Mouse (Mus musculus) heart, postnatal 0 days (tissue): ENCODE results near the gene Tas1r3. TPM values are rescaled to one million over a fixed set of nuclear protein-coding genes. Genes with fewer than 3 reads are reported as not detected.

ENCODE experiments used
- ATAC-seq: fragments of 200-750 bp; cut with Nextera tagmentation; 2 replicates; pipeline ENCODE4 v1.8.0; 2017; ENCODE audit warnings: low read depth, moderate number of reproducible peaks, moderate library complexity; ENCODE audit not compliant: insufficient read depth
- DNase-seq: peaks from one replicate; pipeline ENCODE4 v3.0.0-alpha.2; 2016; ENCODE audit warnings: low spot score
- H3K27ac ChIP-seq: fragments of 300-500 bp; sonication (generic); 2 replicates; pipeline ENCODE4 v1.5.1; 2014; ENCODE audit warnings: low read depth, mild to moderate bottlenecking
- H3K27me3 ChIP-seq: fragments of 300-500 bp; sonication (generic); 2 replicates; pipeline ENCODE4 v1.6.1; 2014; ENCODE audit warnings: low read length, mixed read lengths; ENCODE audit not compliant: control insufficient read depth, insufficient read depth
- H3K36me3 ChIP-seq: fragments of 300-500 bp; sonication (generic); replicated peaks from 2 replicates; pipeline ENCODE4 v1.6.1; 2014; ENCODE audit warnings: low read length, mixed read lengths; ENCODE audit not compliant: control insufficient read depth, insufficient read depth
- H3K4me1 ChIP-seq: fragments of 300-500 bp; sonication (generic); 2 replicates; pipeline ENCODE4 v1.6.1; 2014; ENCODE audit warnings: antibody characterized with exemption; ENCODE audit not compliant: control insufficient read depth, insufficient read depth
- H3K4me2 ChIP-seq: fragments of 300-500 bp; sonication (generic); 2 replicates; pipeline ENCODE4 v1.6.1; 2014; ENCODE audit warnings: low read depth, mild to moderate bottlenecking, low read length, moderate library complexity
- H3K4me3 ChIP-seq: fragments of 300-500 bp; sonication (generic); 2 replicates; pipeline ENCODE4 v1.5.1; 2014; ENCODE audit warnings: low read depth, low read length
- H3K9ac ChIP-seq: fragments of 300-500 bp; sonication (generic); replicated peaks from 2 replicates; pipeline ENCODE4 v1.6.1; 2014; ENCODE audit warnings: low read depth, low read length, mixed read lengths
- H3K9me3 ChIP-seq: fragments of 300-500 bp; sonication (generic); replicated peaks from 2 replicates; pipeline ENCODE4 v1.6.1; 2016; ENCODE audit warnings: low read length; ENCODE audit not compliant: control insufficient read depth
- CTCF ChIP-seq: IDR thresholded peaks from 2 replicates; pipeline ENCODE4 v1.5.1; 2016; ENCODE audit warnings: antibody characterized with exemption, control low read depth, low read depth
- EP300 ChIP-seq: IDR thresholded peaks from 2 replicates; pipeline ENCODE4 v1.6.1; 2016; ENCODE audit warnings: antibody characterized with exemption, low read depth
- WGBS: fragments of 180-500 bp; shearing (Covaris S2); extraction: QIAGEN DNeasy Blood & Tissue Kit; methylation state at CpG from one replicate; pipeline ENCODE4 v1.1.7; 2014; 5-methylcytosine and 5-hydroxymethylcytosine counted together
- polyA plus RNA-seq: library from polyadenylated mRNA; unstranded; fragments of >200 nt; fragmentation: Nextera tagmentation; extraction: Ambion mirVana; gene quantifications from 2 replicates; pipeline ENCODE4 v1.2.1, GENCODE M21; 2015
- total RNA-seq: library from RNA; depleted of rRNA; stranded (reverse); fragments of >200 nt; gene quantifications from 2 replicates; pipeline ENCODE4 v1.2.3, GENCODE M21; 2014; ENCODE audit warnings: low replicate concordance

The Tas1r3 gene
- total and polyA plus RNA-seq, 2 experiments from 2014 or later, result 0.05 to 0.11 TPM

- Histone ChIP-seq H3K9ac (no peak overlapping the region), H3K4me3 (no peak overlapping the region)
These were observed 25.7 kb downstream of the Tas1r3 start for GRCm38 (mm10) chr4:155837404-155838010.

GRCm38 (mm10) chr4:155833836-155834235, 29.3 kb downstream of the Tas1r3 start:
- H3K4me3 ChIP-seq, result no peak overlapping the region
- DNase-seq (peak; percentile 85), ATAC-seq (peak; percentile 21; the same call in 1 of the 2 replicates)
- no peaks in the 10 kb centered on the region for H3K9me3 ChIP-seq
- H3K9ac ChIP-seq, result no peak overlapping the region
- H3K27ac ChIP-seq, result peak overlapping the region; percentile 72
- H3K36me3 ChIP-seq, result peaks cover 4% of the 10 kb centered on the region; the same call in 1 of the 2 replicates
- TF ChIP-seq EP300 (no peak), CTCF (peak; percentile 76)
- H3K4me1 ChIP-seq, result peaks cover 14% of the 10 kb centered on the region
- H3K27me3 ChIP-seq, result no peaks in the 10 kb centered on the region
- H3K4me2 ChIP-seq, result no peak overlapping the region
- WGBS, result 11% methylated on average over 2 of the region's 2 CpGs

More at GRCm38 (mm10) chr4:155837404-155838010, 25.7 kb downstream of the Tas1r3 start:
- DNase-seq, result no peak
- Histone ChIP-seq H3K27ac (peak overlapping the region; percentile 84), H3K36me3 (peaks cover 4% of the 10 kb centered on the region; the same call in 1 of the 2 replicates), H3K4me1 (peaks cover 16% of the 10 kb centered on the region), H3K4me2 (no peak overlapping the region), H3K9me3 (no peaks in the 10 kb centered on the region), H3K27me3 (0 out of 2 replicates have a peak, but pooled peaks cover 6% of the 10 kb centered on the region)
- ATAC-seq, result peak; percentile 12; the same call in 1 of the 2 replicates
- 44% methylated on average over 11 of the region's 11 CpGs for WGBS
- TF ChIP-seq EP300 (0 out of 2 replicates have a peak, but pooled peaks have one; percentile 15), CTCF (no peak)

GRCm38 (mm10) chr4:155833234-155833633, 29.9 kb downstream of the Tas1r3 start:
- H3K9me3 ChIP-seq, result no peaks in the 10 kb centered on the region
- H3K27me3 ChIP-seq, result no peaks in the 10 kb centered on the region
- no peak overlapping the region for H3K4me2 ChIP-seq
- peaks cover 11% of the 10 kb centered on the region for H3K4me1 ChIP-seq
- no peak for DNase-seq
- WGBS, result 83% methylated on average over 4 of the region's 4 CpGs
- H3K36me3 ChIP-seq, result peaks cover 8% of the 10 kb centered on the region; the same call in 1 of the 2 replicates
- no peak for ATAC-seq
- no peak for TF ChIP-seq EP300
- TF ChIP-seq CTCF, result no peak
- H3K4me3 ChIP-seq, result no peak overlapping the region
- no peak overlapping the region for H3K9ac ChIP-seq
- no peak overlapping the region for H3K27ac ChIP-seq

- no peak for DNase-seq
- no peaks in the 10 kb centered on the region for H3K27me3 ChIP-seq
- H3K4me1 ChIP-seq, result peaks cover 6% of the 10 kb centered on the region
- peak overlapping the region; percentile 72 for H3K4me3 ChIP-seq
- peak overlapping the region; percentile 86; the same call in 1 of the 2 replicates for H3K27ac ChIP-seq
- TF ChIP-seq CTCF (no peak), EP300 (no peak)
- WGBS, result 45% methylated on average over 10 of the region's 10 CpGs
- peak overlapping the region; percentile 81 for H3K9ac ChIP-seq
- peaks cover 15% of the 10 kb centered on the region for H3K36me3 ChIP-seq
- ATAC-seq, result no peak
- peak overlapping the region; percentile 86 for H3K4me2 ChIP-seq
- no peaks in the 10 kb centered on the region for H3K9me3 ChIP-seq
These were observed 30.8 kb downstream of the Tas1r3 start for GRCm38 (mm10) chr4:155832321-155832720.

GRCm38 (mm10) chr4:155831831-155832230, 31.3 kb downstream of the Tas1r3 start:
- Histone ChIP-seq H3K4me3 (peak overlapping the region; percentile 72), H3K4me1 (peaks cover 6% of the 10 kb centered on the region), H3K9ac (peak overlapping the region; percentile 81), H3K27me3 (no peaks in the 10 kb centered on the region), H3K9me3 (no peaks in the 10 kb centered on the region), H3K27ac (peak overlapping the region; percentile 86), H3K36me3 (peaks cover 20% of the 10 kb centered on the region), H3K4me2 (peak overlapping the region; percentile 86)
- ATAC-seq (peak; percentile 4; the same call in 1 of the 2 replicates), DNase-seq (no peak)
- TF ChIP-seq CTCF (no peak), EP300 (no peak)
- under 1% methylated on average over 22 of the region's 25 CpGs for WGBS
